Mouse (Mus musculus): ENCODE data around the gene Ahcyl2. TPM values are rescaled to one million over a fixed set of nuclear protein-coding genes. Genes with fewer than 3 reads are reported as not detected.

Gene Ahcyl2
- polyA plus RNA-seq, 1 experiment from 2014 or later = 7.8 TPM

DNA sequence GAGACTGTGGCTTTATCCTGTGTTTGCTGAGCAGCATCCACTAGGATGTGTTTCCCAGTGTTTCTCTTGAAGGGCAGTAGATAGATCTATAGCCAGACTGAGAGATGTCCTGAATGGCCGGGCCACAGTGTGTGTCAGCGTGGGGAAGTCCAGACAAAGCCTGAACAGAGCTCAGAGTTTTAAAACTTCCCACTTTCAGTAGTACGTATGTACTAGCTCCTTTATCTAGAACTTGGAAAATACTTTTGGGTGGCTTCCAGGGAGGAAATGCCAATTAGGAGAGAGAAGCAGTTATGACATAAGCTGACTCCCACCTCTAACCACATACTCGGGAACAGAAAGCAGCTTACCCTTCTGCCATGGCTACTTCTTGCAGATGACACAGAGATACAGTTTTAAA lies 172.6 kb downstream of the Ahcyl2 start:
- Histone ChIP-seq H3K4me1 (ENCODE audit: control insufficient read depth, insufficient read depth, low read length) (peaks cover 11% of the 10 kb centered on the region), H3K4me3 (ENCODE audit: low read length) (no peak overlapping the region), H3K36me3 (ENCODE audit: control insufficient read depth, insufficient read depth) (peaks cover 52% of the 10 kb centered on the region), H3K9ac (ENCODE audit: low read length) (no peak overlapping the region), H3K4me2 (ENCODE audit: low read depth, low read length) (no peak overlapping the region), H3K27ac (ENCODE audit: low read length) (peak overlapping the region; percentile 47), H3K27me3 (ENCODE audit: control insufficient read depth, insufficient read depth, low read length) (no peaks in the 10 kb centered on the region), H3K9me3 (replicated peaks; ENCODE audit: control insufficient read depth, low read length) (no peaks in the 10 kb centered on the region)
- ATAC-seq (replicated peaks; ENCODE audit: extremely low read depth, insufficient read depth, low FRiP score) = 0 out of 2 replicates have a peak, but pooled peaks have one; percentile 49
- 29% methylated on average over 4 of the region's 4 CpGs for WGBS

DNA sequence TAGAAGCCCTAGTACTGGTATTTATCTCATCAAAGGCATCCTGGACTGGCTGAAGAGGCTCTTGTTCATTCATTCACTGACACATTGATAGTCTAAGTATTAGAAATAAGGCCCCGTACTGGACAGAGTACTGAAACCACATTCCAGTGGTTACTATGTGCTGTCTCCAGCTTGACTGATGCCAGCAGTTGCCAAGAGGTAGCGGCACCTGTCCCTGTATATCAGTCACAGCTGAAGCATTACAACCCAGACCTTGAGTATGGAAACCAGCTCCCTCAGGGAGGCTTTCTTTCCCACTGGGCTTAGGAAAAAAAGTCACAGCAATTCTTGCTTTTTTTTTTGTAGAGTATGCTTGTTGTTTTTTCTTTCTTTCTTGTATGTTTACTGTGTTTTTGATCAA lies 173.2 kb downstream of the Ahcyl2 start:
- Histone ChIP-seq H3K4me2 (ENCODE audit: low read depth, low read length) (no peak overlapping the region), H3K36me3 (ENCODE audit: control insufficient read depth, insufficient read depth) (peaks cover 53% of the 10 kb centered on the region), H3K27ac (ENCODE audit: low read length) (no peak overlapping the region), H3K9ac (ENCODE audit: low read length) (no peak overlapping the region), H3K4me1 (ENCODE audit: control insufficient read depth, insufficient read depth, low read length) (peaks cover 11% of the 10 kb centered on the region), H3K4me3 (ENCODE audit: low read length) (no peak overlapping the region), H3K27me3 (ENCODE audit: control insufficient read depth, insufficient read depth, low read length) (no peaks in the 10 kb centered on the region), H3K9me3 (replicated peaks; ENCODE audit: control insufficient read depth, low read length) (no peaks in the 10 kb centered on the region)
- no peak for ATAC-seq (replicated peaks; ENCODE audit: extremely low read depth, insufficient read depth, low FRiP score)
- whole genome bisulfite sequencing = 54% methylated on average over 2 of the region's 2 CpGs

DNA sequence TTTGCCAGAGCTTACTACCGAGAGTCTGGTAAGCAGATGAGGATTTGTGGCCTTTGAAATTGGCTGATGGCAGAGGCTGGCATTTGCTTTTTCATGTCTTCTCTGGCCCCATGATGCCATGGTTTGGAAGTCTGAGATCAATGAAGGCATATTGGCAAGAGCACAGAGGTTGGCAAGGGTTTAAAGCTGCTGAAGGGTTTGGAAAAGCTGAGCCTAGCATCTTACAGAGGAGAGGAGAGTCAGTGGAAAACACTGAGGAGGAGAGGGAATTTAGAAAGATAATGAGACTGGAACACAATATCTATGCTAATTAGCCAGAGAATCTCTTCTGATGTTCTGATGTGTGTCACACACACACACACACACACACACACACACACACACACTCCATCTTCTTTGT lies 176.7 kb downstream of the Ahcyl2 start:
- WGBS = 65% methylated on average over 1 of the region's 1 CpGs
- H3K4me1 ChIP-seq (ENCODE audit: control insufficient read depth, insufficient read depth, low read length) = peaks cover 11% of the 10 kb centered on the region
- no peak for ATAC-seq (replicated peaks; ENCODE audit: extremely low read depth, insufficient read depth, low FRiP score)
- no peak overlapping the region for H3K27ac ChIP-seq (ENCODE audit: low read length)
- H3K4me3 ChIP-seq (ENCODE audit: low read length) = no peak overlapping the region
- no peak overlapping the region for H3K4me2 ChIP-seq (ENCODE audit: low read depth, low read length)
- H3K9ac ChIP-seq (ENCODE audit: low read length) = no peak overlapping the region
- H3K9me3 ChIP-seq (replicated peaks; ENCODE audit: control insufficient read depth, low read length) = no peaks in the 10 kb centered on the region
- no peaks in the 10 kb centered on the region for H3K27me3 ChIP-seq (ENCODE audit: control insufficient read depth, insufficient read depth, low read length)
- peaks cover 28% of the 10 kb centered on the region for H3K36me3 ChIP-seq (ENCODE audit: control insufficient read depth, insufficient read depth)

DNA sequence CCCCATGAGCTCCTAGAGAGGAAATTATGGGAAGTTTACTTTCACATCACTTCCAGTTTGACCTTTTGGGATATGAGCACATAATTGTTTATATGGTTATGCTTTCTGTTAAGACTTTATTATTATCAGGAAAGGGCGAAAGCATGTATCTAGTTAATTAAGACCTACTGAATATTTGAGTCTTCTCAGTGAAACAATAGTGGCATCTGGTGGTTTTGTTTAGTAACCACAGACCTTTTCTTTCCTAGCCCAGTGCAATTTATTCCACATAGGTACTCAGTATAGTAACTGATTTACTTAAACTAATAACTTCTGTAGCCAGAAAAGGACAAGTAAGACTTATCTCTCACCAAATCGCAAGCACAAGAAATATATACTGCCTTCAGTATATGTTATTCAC lies 178.8 kb downstream of the Ahcyl2 start:
- no peak overlapping the region for H3K4me3 ChIP-seq (ENCODE audit: low read length)
- ATAC-seq (replicated peaks; ENCODE audit: extremely low read depth, insufficient read depth, low FRiP score) = no peak
- no peak overlapping the region for H3K27ac ChIP-seq (ENCODE audit: low read length)
- no peaks in the 10 kb centered on the region for H3K27me3 ChIP-seq (ENCODE audit: control insufficient read depth, insufficient read depth, low read length)
- no peaks in the 10 kb centered on the region for H3K9me3 ChIP-seq (replicated peaks; ENCODE audit: control insufficient read depth, low read length)
- H3K4me2 ChIP-seq (ENCODE audit: low read depth, low read length) = no peak overlapping the region
- H3K4me1 ChIP-seq (ENCODE audit: control insufficient read depth, insufficient read depth, low read length) = no peaks in the 10 kb centered on the region
- WGBS = 75% methylated on average over 2 of the region's 2 CpGs
- no peak overlapping the region for H3K9ac ChIP-seq (ENCODE audit: low read length)
- peaks cover 21% of the 10 kb centered on the region for H3K36me3 ChIP-seq (ENCODE audit: control insufficient read depth, insufficient read depth)

DNA sequence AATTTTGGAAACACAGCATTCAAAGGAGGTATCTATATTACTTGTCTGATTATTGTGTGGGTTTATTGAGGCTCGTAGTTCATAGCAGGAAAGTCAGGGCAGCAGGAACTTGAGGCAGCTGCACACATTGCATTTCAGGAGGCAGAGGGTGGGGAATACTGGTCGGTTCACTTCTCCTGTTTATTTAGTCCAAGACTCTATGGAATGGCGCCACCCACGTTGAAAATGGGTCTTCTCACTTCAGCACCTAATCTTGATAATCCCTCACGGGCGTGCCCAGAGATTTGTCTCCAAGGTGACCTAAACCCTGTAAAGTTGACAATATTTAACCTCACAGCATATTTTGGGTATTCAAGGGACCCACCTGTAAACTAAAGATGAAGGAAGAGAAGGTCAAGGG lies 180.0 kb downstream of the Ahcyl2 start:
- no peak for ATAC-seq (replicated peaks; ENCODE audit: extremely low read depth, insufficient read depth, low FRiP score)
- H3K4me1 ChIP-seq (ENCODE audit: control insufficient read depth, insufficient read depth, low read length) = no peaks in the 10 kb centered on the region
- no peak overlapping the region for H3K27ac ChIP-seq (ENCODE audit: low read length)
- H3K9me3 ChIP-seq (replicated peaks; ENCODE audit: control insufficient read depth, low read length) = no peaks in the 10 kb centered on the region
- 59% methylated on average over 6 of the region's 6 CpGs for WGBS
- no peak overlapping the region for H3K4me3 ChIP-seq (ENCODE audit: low read length)
- no peak overlapping the region for H3K4me2 ChIP-seq (ENCODE audit: low read depth, low read length)
- no peaks in the 10 kb centered on the region for H3K27me3 ChIP-seq (ENCODE audit: control insufficient read depth, insufficient read depth, low read length)
- H3K9ac ChIP-seq (ENCODE audit: low read length) = no peak overlapping the region
- H3K36me3 ChIP-seq (ENCODE audit: control insufficient read depth, insufficient read depth) = peaks cover 24% of the 10 kb centered on the region

DNA sequence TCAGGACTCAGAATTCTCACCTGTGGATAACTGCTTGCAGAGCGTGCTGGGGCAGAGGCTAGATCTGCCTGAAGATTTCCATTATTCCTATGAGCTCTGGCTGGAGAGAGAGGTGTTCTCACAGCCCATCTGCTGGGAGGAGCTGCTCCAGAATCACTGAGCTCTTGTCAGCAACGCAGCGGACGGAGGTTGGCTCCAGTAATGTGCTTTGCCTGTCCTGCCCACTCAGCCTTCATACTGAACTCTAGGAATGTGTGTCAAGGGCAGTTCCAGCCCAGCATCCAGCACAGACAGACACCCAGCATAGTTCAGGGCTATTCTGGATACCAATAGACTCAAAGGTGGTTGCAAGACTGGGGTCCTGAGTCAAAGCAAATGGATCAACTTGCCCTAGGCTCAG lies 188.9 kb downstream of the Ahcyl2 start:
- no peaks in the 10 kb centered on the region for H3K9me3 ChIP-seq (replicated peaks; ENCODE audit: control insufficient read depth, low read length)
- no peak overlapping the region for H3K4me2 ChIP-seq (ENCODE audit: low read depth, low read length)
- no peak overlapping the region for H3K4me3 ChIP-seq (ENCODE audit: low read length)
- WGBS = 64% methylated on average over 4 of the region's 4 CpGs
- H3K27me3 ChIP-seq (ENCODE audit: control insufficient read depth, insufficient read depth, low read length) = no peaks in the 10 kb centered on the region
- no peak for ATAC-seq (replicated peaks; ENCODE audit: extremely low read depth, insufficient read depth, low FRiP score)
- no peaks in the 10 kb centered on the region for H3K4me1 ChIP-seq (ENCODE audit: control insufficient read depth, insufficient read depth, low read length)
- no peak overlapping the region for H3K27ac ChIP-seq (ENCODE audit: low read length)
- H3K9ac ChIP-seq (ENCODE audit: low read length) = no peak overlapping the region
- H3K36me3 ChIP-seq (ENCODE audit: control insufficient read depth, insufficient read depth) = peaks cover 34% of the 10 kb centered on the region

DNA sequence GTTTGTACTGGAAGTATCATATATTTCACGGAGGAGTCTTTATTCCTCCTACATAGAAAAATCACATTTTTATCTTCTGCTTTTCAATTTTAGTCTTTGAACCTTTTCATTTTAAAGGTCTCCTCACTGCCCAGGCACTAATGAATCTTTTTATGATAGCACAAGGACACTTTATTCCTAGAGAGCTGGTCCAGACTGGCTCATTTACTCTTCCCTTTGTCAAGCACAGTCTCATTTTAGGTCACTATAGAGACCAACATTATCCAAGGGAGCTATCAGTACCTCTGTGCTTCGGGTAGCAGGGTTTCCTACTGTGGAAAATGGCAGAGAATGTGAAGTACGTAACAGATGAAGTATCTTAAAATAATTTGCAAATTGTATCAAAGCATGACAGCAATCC lies 190.9 kb downstream of the Ahcyl2 start:
- H3K4me1 ChIP-seq (ENCODE audit: control insufficient read depth, insufficient read depth, low read length) = no peaks in the 10 kb centered on the region
- ATAC-seq (replicated peaks; ENCODE audit: extremely low read depth, insufficient read depth, low FRiP score) = no peak
- H3K36me3 ChIP-seq (ENCODE audit: control insufficient read depth, insufficient read depth) = peaks cover 28% of the 10 kb centered on the region
- H3K27ac ChIP-seq (ENCODE audit: low read length) = no peak overlapping the region
- no peaks in the 10 kb centered on the region for H3K9me3 ChIP-seq (replicated peaks; ENCODE audit: control insufficient read depth, low read length)
- WGBS = 77% methylated on average over 3 of the region's 3 CpGs
- no peak overlapping the region for H3K9ac ChIP-seq (ENCODE audit: low read length)
- H3K4me2 ChIP-seq (ENCODE audit: low read depth, low read length) = no peak overlapping the region
- no peak overlapping the region for H3K4me3 ChIP-seq (ENCODE audit: low read length)
- H3K27me3 ChIP-seq (ENCODE audit: control insufficient read depth, insufficient read depth, low read length) = no peaks in the 10 kb centered on the region

DNA sequence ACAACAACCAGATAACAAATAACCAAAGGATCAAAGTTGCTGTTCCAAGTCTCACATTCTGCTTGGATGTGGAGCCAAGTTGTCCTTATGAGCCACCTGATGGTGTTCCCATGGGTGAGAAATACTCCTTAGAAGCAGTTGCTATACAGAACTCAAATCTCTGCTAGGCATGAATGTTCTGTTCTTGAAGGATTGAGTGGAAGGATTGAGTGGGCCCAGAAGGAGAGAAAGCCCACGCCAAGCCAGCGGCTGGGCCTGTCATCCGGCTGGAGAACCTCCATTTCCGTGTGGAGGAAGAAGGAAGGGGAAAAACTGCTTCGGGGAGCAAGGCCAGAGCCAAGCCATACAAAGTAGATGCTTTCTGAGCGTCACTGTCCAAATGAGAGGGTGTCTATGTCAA lies 193.3 kb downstream of the Ahcyl2 start:
- WGBS = 80% methylated on average over 6 of the region's 6 CpGs
- ATAC-seq (replicated peaks; ENCODE audit: extremely low read depth, insufficient read depth, low FRiP score) = no peak
- H3K9ac ChIP-seq (ENCODE audit: low read length) = no peak overlapping the region
- H3K9me3 ChIP-seq (replicated peaks; ENCODE audit: control insufficient read depth, low read length) = no peaks in the 10 kb centered on the region
- no peak overlapping the region for H3K27ac ChIP-seq (ENCODE audit: low read length)
- H3K4me2 ChIP-seq (ENCODE audit: low read depth, low read length) = no peak overlapping the region
- H3K36me3 ChIP-seq (ENCODE audit: control insufficient read depth, insufficient read depth) = peaks cover 18% of the 10 kb centered on the region
- H3K4me3 ChIP-seq (ENCODE audit: low read length) = no peak overlapping the region
- H3K27me3 ChIP-seq (ENCODE audit: control insufficient read depth, insufficient read depth, low read length) = no peaks in the 10 kb centered on the region
- no peaks in the 10 kb centered on the region for H3K4me1 ChIP-seq (ENCODE audit: control insufficient read depth, insufficient read depth, low read length)

Measured in heart, embryonic 16.5 days (tissue).